Mouse (Mus musculus): ENCODE data around the gene Dnaaf5.

DNA sequence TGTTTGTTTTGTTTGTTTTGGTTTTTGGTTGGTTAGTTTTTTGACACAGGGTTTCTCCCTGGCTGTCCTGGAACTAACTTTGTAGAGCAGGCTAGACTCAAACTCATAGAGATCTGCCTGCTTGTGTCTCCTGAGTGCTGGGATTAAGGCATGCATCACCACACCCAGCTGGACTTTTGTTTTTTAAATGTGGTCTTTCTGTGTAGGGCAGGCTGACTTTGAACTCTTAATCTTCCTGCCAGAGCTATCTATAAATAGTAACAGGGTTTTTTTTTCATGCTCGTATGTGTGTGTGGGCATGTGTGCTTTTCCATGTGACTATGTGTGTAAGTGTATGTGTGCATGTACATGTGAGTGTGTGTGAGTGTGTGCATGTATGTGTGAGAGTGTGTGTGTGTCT lies 17.5 kb downstream of the Dnaaf5 start:
- no peak for TF ChIP-seq GATA1 (IDR thresholded peaks at IDR 0.05; ENCODE audit: low read length)
- TF ChIP-seq TAL1 (IDR thresholded peaks at IDR 0.05; ENCODE audit: low read length) = no peak

Data from erythroblast, embryonic 14.5 days (primary cell).